Mouse (Mus musculus) urinary bladder, adult 18-20 months (tissue): ENCODE data around the gene Olfr998.
"Not testable (repeated sequence)": the region's sequence is repeated elsewhere in the genome, so short reads cannot be mapped to it uniquely, and the experiment has no call there.

Experiments
- DNase-seq, 2 experiments: peaks; one replicate each; pipeline ENCODE4 v3.0.0; 2022; ENCODE audit warnings: low spot score in 2 of 2, mixed read lengths in 2 of 2

Gene Olfr998

GRCm38 (mm10) chr2:85588648-85589047 is at the start of gene Olfr998:
Gene Olfr998, plus strand, starts transcription at chr2:85588948.
- not testable (repeated sequence) for DNase-seq

- no peak for DNase-seq
Measured at GRCm38 (mm10) chr2:85554806-85555205, 33.9 kb upstream of the Olfr998 start.

- DNase-seq, result no peak
Measured at GRCm38 (mm10) chr2:85560226-85560625, 28.5 kb upstream of the Olfr998 start.

- DNase-seq, result no peak
Measured at GRCm38 (mm10) chr2:85561187-85561586, 27.6 kb upstream of the Olfr998 start.

- DNase-seq, result no peak
Measured at GRCm38 (mm10) chr2:85578915-85579314, 9.8 kb upstream of the Olfr998 start, which contains the start of gene Olfr996. Gene Olfr996, plus strand, starts transcription at chr2:85579215.

GRCm38 (mm10) chr2:85611803-85612202 is 23.1 kb downstream of the Olfr998 start, which contains the start of gene Olfr1000:
Gene Olfr1000, minus strand, starts transcription at chr2:85611903.
- DNase-seq, result no peak
